Mouse (Mus musculus): ENCODE results near the gene Magi1. TPM values are rescaled to one million over a fixed set of nuclear protein-coding genes. Genes with fewer than 3 reads are reported as not detected.

Magi1 gene
- polyA plus RNA-seq, 1 experiment from 2014 or later, result 9.2 TPM

DNA sequence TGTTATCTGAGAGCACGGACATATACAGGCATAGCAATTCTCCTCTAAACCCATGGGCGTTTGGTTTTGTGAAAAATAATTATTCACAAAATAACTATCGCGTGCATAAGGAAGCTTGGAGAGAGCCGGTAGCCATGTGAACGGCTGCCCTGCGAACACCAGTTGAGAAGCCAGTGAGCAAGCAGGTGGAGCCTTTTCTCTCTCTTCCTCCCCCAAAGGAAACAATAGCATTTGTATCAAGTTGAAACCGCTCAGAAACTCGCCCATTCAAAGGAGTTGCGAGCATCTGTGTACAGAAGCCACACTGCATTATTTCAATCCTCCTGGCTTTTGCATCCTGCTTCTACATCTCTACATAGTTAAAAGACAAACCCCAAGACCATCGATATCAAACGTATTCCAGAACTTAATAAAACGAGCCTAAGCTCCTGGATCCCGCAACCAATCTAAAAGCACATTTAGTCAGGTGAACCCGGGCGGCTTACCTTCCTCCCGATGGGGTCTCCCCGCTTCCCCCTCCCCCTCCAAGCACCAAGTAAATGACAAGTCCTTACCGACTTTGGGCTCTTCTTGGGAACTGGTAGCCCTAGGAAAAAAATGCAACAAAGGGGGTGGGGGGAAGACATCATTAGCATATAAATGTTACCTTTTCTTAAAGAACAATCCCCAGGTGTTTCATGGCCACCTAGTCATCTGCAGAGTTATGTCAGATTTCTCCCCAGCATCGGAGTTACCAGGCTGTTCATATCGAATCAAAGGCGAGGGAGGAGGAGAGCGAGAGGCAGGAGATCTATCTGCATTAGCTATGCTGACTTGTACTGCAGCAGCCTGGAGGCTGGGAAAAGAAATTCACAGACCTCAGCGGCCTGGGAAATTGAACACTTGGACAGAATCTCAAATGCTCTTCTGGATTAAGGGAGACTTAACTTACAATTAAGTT, 566.8 kb downstream of the Magi1 start:
- no peak overlapping the region for H3K27ac ChIP-seq (ENCODE audit: low read depth, low read length)
- no peaks in the 10 kb centered on the region for H3K36me3 ChIP-seq (ENCODE audit: control insufficient read depth, insufficient read depth, low read length)
- H3K4me2 ChIP-seq, result peak overlapping the region; percentile 65
- no peaks in the 10 kb centered on the region for H3K9me3 ChIP-seq (replicated peaks; ENCODE audit: control insufficient read depth, low read length)
- peak overlapping the region; percentile 33 for H3K4me3 ChIP-seq (ENCODE audit: low read depth, low read length)
- 11% methylated on average over 24 of the region's 24 CpGs for WGBS (ENCODE audit: insufficient replicate concordance)
- H3K4me1 ChIP-seq (ENCODE audit: control insufficient read depth, insufficient read depth, low read length), result peaks cover 23% of the 10 kb centered on the region
- H3K9ac ChIP-seq (ENCODE audit: low read depth, low read length), result no peak overlapping the region
- no peak for ATAC-seq (replicated peaks; ENCODE audit: insufficient number of reproducible peaks, low FRiP score, low TSS enrichment)
- no peaks in the 10 kb centered on the region for H3K27me3 ChIP-seq (ENCODE audit: control insufficient read depth, insufficient read depth, low read length)

DNA sequence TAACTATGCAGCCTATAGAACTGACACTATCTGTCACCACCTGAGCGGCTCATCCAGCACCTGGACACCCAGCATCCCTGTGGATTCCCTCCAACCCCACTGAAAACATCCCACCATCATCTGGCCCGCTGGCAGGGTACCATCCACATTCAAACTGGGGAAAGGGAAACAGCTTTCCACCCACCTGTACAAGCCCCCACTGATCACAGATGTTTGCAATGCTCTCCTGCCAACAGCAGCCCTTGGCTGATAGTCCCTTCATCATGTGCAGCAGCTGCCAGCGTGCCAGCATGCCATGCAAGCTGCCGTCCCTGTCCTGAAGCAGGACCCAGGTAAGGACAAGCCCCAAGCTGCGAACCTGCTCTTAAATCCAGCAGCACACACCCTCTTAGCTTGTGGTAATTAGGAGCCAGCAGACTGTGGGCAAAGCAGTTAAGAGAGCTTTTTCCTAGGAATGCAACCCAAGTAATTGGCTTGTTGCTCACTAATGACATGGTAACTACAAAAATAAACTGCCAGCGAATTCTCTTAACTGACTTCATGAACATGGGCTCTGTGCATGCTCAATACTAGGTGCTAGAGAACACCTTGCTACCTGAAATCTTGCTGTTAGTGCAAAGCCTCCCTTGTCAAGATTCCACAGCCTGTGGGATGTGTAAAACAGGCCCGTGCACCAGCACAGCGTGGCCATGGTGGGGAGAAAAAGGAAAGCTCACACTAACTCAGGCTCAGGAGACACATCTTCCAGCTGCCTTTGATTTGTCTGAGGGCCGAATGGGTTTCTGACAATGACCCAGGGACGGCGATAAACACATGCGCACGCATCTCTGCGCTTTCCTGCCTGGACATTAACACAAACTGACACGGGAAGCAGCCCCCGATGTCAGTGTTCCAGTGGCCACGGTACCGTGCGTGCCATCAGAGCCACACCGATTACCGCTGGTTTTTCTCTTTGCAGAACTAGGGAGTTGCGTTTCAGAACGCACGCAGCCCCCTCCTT, 568.2 kb downstream of the Magi1 start:
- no peak overlapping the region for H3K27ac ChIP-seq (ENCODE audit: low read depth, low read length)
- peak overlapping the region; percentile 33 for H3K4me3 ChIP-seq (ENCODE audit: low read depth, low read length)
- ATAC-seq (replicated peaks; ENCODE audit: insufficient number of reproducible peaks, low FRiP score, low TSS enrichment), result no peak

GRCm38 (mm10) chr6:93704350-93704749, 579.4 kb downstream of the Magi1 start:
- H3K4me2 ChIP-seq, result no peak overlapping the region
- 84% methylated on average over 5 of the region's 5 CpGs for WGBS (ENCODE audit: insufficient replicate concordance)
- H3K27ac ChIP-seq (ENCODE audit: low read depth, low read length), result no peak overlapping the region
- no peaks in the 10 kb centered on the region for H3K27me3 ChIP-seq (ENCODE audit: control insufficient read depth, insufficient read depth, low read length)
- no peaks in the 10 kb centered on the region for H3K4me1 ChIP-seq (ENCODE audit: control insufficient read depth, insufficient read depth, low read length)
- H3K36me3 ChIP-seq (ENCODE audit: control insufficient read depth, insufficient read depth, low read length), result no peaks in the 10 kb centered on the region
- H3K4me3 ChIP-seq (ENCODE audit: low read depth, low read length), result no peak overlapping the region
- no peaks in the 10 kb centered on the region; the same call in 1 of the 2 replicates for H3K9me3 ChIP-seq (replicated peaks; ENCODE audit: control insufficient read depth, low read length)
- ATAC-seq (replicated peaks; ENCODE audit: insufficient number of reproducible peaks, low FRiP score, low TSS enrichment), result no peak
- H3K9ac ChIP-seq (ENCODE audit: low read depth, low read length), result no peak overlapping the region

More for the DNA sequence above, 568.2 kb downstream of the Magi1 start:
- peak overlapping the region; percentile 65 for H3K4me2 ChIP-seq
- no peaks in the 10 kb centered on the region for H3K9me3 ChIP-seq (replicated peaks; ENCODE audit: control insufficient read depth, low read length)
- peaks cover 23% of the 10 kb centered on the region for H3K4me1 ChIP-seq (ENCODE audit: control insufficient read depth, insufficient read depth, low read length)
- no peaks in the 10 kb centered on the region for H3K27me3 ChIP-seq (ENCODE audit: control insufficient read depth, insufficient read depth, low read length)
- WGBS (ENCODE audit: insufficient replicate concordance), result 37% methylated on average over 24 of the region's 24 CpGs
- no peaks in the 10 kb centered on the region for H3K36me3 ChIP-seq (ENCODE audit: control insufficient read depth, insufficient read depth, low read length)
- H3K9ac ChIP-seq (ENCODE audit: low read depth, low read length), result peak overlapping the region; percentile 23; the same call in 1 of the 2 replicates

GRCm38 (mm10) chr6:93699436-93699835, 584.3 kb downstream of the Magi1 start:
- no peak for ATAC-seq (replicated peaks; ENCODE audit: insufficient number of reproducible peaks, low FRiP score, low TSS enrichment)
- Histone ChIP-seq H3K4me3 (ENCODE audit: low read depth, low read length) (no peak overlapping the region), H3K36me3 (ENCODE audit: control insufficient read depth, insufficient read depth, low read length) (no peaks in the 10 kb centered on the region), H3K27ac (ENCODE audit: low read depth, low read length) (no peak overlapping the region), H3K27me3 (ENCODE audit: control insufficient read depth, insufficient read depth, low read length) (no peaks in the 10 kb centered on the region), H3K9me3 (replicated peaks; ENCODE audit: control insufficient read depth, low read length) (no peaks in the 10 kb centered on the region), H3K4me1 (ENCODE audit: control insufficient read depth, insufficient read depth, low read length) (0 out of 2 replicates have a peak, but pooled peaks cover 2% of the 10 kb centered on the region), H3K4me2 (no peak overlapping the region), H3K9ac (ENCODE audit: low read depth, low read length) (no peak overlapping the region)
- 75% methylated on average over 13 of the region's 13 CpGs for WGBS (ENCODE audit: insufficient replicate concordance)

DNA sequence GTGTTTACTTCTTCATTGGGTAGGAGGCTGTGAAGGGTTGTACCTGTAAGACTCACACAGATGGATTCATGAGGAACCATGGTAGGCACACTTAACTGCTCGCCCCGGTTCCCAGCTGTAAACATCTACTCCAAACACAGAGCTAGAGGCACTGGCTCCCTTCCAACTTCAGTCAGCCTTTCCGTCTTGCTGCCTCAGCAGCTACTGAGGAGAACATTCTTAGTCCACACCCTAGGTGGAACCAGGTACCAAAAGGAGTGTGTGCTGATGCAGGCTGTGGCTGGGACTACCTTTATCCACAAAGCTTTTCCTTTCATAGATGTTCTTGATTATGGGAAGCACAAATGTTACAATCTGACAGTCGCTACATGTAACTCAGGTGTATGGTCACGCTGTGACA, 585.8 kb downstream of the Magi1 start:
- Histone ChIP-seq H3K4me3 (ENCODE audit: low read depth, low read length) (no peak overlapping the region), H3K9me3 (replicated peaks; ENCODE audit: control insufficient read depth, low read length) (no peaks in the 10 kb centered on the region), H3K27ac (ENCODE audit: low read depth, low read length) (no peak overlapping the region), H3K4me1 (ENCODE audit: control insufficient read depth, insufficient read depth, low read length) (0 out of 2 replicates have a peak, but pooled peaks cover 2% of the 10 kb centered on the region), H3K9ac (ENCODE audit: low read depth, low read length) (no peak overlapping the region), H3K36me3 (ENCODE audit: control insufficient read depth, insufficient read depth, low read length) (no peaks in the 10 kb centered on the region), H3K27me3 (ENCODE audit: control insufficient read depth, insufficient read depth, low read length) (no peaks in the 10 kb centered on the region), H3K4me2 (no peak overlapping the region)
- 75% methylated on average over 5 of the region's 5 CpGs for WGBS (ENCODE audit: insufficient replicate concordance)
- ATAC-seq (replicated peaks; ENCODE audit: insufficient number of reproducible peaks, low FRiP score, low TSS enrichment), result no peak

DNA sequence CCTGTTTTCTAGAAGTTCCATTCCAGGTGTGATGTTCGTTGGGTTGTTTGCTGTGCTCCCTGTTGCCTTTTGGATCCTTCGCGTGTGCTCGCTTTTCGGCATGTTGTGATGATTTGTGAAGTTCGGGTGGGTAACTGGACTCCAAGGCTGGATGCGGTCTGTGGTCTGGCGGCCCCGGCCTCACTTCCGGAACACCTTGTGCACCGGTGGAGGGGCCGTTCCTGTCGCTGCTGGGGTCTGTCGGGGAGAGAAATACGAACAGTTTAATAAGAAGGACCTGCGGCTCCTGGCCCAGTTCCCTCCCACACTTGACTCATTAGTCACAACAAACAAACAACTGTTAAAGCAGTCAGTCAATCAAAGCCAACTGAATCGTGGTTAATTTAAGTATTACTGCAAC, 605.0 kb downstream of the Magi1 start:
- Histone ChIP-seq H3K9ac (ENCODE audit: low read depth, low read length) (no peak overlapping the region), H3K27ac (ENCODE audit: low read depth, low read length) (no peak overlapping the region), H3K4me2 (no peak overlapping the region), H3K9me3 (replicated peaks; ENCODE audit: control insufficient read depth, low read length) (no peaks in the 10 kb centered on the region), H3K4me3 (ENCODE audit: low read depth, low read length) (no peak overlapping the region), H3K4me1 (ENCODE audit: control insufficient read depth, insufficient read depth, low read length) (no peaks in the 10 kb centered on the region), H3K36me3 (ENCODE audit: control insufficient read depth, insufficient read depth, low read length) (peaks cover 5% of the 10 kb centered on the region; the same call in 1 of the 2 replicates), H3K27me3 (ENCODE audit: control insufficient read depth, insufficient read depth, low read length) (no peaks in the 10 kb centered on the region)
- WGBS (ENCODE audit: insufficient replicate concordance), result 60% methylated on average over 17 of the region's 17 CpGs
- no peak for ATAC-seq (replicated peaks; ENCODE audit: insufficient number of reproducible peaks, low FRiP score, low TSS enrichment)

- ATAC-seq (replicated peaks; ENCODE audit: insufficient number of reproducible peaks, low FRiP score, low TSS enrichment), result no peak
- no peak overlapping the region for H3K27ac ChIP-seq (ENCODE audit: low read depth, low read length)
- H3K27me3 ChIP-seq (ENCODE audit: control insufficient read depth, insufficient read depth, low read length), result no peaks in the 10 kb centered on the region
- no peaks in the 10 kb centered on the region for H3K9me3 ChIP-seq (replicated peaks; ENCODE audit: control insufficient read depth, low read length)
- 68% methylated on average over 2 of the region's 2 CpGs for WGBS (ENCODE audit: insufficient replicate concordance)
- no peak overlapping the region for H3K4me2 ChIP-seq
- H3K4me1 ChIP-seq (ENCODE audit: control insufficient read depth, insufficient read depth, low read length), result no peaks in the 10 kb centered on the region
- H3K36me3 ChIP-seq (ENCODE audit: control insufficient read depth, insufficient read depth, low read length), result no peaks in the 10 kb centered on the region
- no peak overlapping the region for H3K4me3 ChIP-seq (ENCODE audit: low read depth, low read length)
- no peak overlapping the region for H3K9ac ChIP-seq (ENCODE audit: low read depth, low read length)
Measured at GRCm38 (mm10) chr6:93666731-93667130, 617.0 kb downstream of the Magi1 start.

DNA sequence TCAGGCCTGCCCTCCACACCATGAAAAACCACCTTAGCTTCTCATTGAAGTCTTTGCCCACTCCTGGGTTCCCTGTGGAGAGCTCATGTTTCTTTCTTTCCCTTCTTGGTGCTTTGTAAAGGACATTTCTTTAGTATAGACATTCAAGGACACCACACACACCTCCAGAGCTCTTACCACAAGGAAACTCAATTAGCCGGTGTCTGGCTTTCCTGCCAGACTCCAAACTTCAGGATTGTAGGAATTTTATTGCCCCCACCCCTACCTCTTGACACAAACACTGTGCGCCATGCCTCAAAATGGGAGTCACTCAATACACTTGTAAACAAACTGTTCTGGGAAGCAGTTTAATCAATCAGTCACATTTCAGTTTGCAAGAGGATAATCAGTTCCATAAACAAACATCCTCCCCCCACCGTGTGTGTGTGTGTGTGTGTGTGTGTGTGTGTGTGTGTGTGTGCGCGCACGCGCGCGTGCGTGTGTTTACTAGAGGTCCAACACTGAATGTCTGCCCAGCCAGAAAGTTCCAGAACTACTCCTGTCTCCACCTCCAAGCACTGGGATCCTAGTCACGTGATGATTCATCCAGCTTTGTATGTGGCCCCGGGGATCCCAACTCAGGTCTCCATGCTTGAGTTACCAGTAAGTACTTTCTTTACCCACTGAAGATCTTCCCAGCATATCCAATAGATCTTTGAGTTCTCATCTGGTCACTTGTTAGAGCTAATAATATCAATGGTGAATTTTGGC, 618.5 kb downstream of the Magi1 start:
- no peak overlapping the region for H3K4me2 ChIP-seq
- no peak overlapping the region for H3K4me3 ChIP-seq (ENCODE audit: low read depth, low read length)
- no peak overlapping the region for H3K9ac ChIP-seq (ENCODE audit: low read depth, low read length)
- ATAC-seq (replicated peaks; ENCODE audit: insufficient number of reproducible peaks, low FRiP score, low TSS enrichment), result no peak
- no peaks in the 10 kb centered on the region for H3K36me3 ChIP-seq (ENCODE audit: control insufficient read depth, insufficient read depth, low read length)
- H3K27me3 ChIP-seq (ENCODE audit: control insufficient read depth, insufficient read depth, low read length), result no peaks in the 10 kb centered on the region
- no peaks in the 10 kb centered on the region for H3K4me1 ChIP-seq (ENCODE audit: control insufficient read depth, insufficient read depth, low read length)
- H3K27ac ChIP-seq (ENCODE audit: low read depth, low read length), result no peak overlapping the region
- no peaks in the 10 kb centered on the region for H3K9me3 ChIP-seq (replicated peaks; ENCODE audit: control insufficient read depth, low read length)
- WGBS (ENCODE audit: insufficient replicate concordance), result 84% methylated on average over 12 of the region's 12 CpGs
